Mouse (Mus musculus): ENCODE results near the gene Olfr186.
"Not testable (repeated sequence)": the region's sequence is repeated elsewhere in the genome, so short reads cannot be mapped to it uniquely, and the experiment has no call there.

DNA sequence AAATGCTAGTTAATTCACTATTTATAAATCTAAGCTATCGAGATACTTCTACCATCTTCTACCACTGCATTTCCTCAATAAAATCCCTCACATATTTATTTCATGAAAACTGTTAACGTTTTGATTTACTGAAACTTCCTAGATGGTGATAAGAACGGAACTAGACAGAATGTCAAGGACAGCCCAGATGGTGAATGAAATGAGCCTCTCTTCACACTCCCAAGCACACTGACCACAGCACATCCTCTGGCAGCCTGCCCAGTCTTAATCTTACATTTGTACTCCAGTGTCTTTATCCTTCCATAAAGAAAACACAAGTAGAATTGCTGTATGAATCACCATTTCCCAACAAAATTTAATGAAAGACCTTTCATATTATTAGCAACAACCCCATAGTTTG is 32.3 kb upstream of the Olfr186 start:
- not testable (repeated sequence) for TF ChIP-seq EP300, CTCF (IDR thresholded peaks at IDR 0.05; ENCODE audit: low read depth)
